Mouse (Mus musculus): ENCODE measurements around the gene Axdnd1.

DNA sequence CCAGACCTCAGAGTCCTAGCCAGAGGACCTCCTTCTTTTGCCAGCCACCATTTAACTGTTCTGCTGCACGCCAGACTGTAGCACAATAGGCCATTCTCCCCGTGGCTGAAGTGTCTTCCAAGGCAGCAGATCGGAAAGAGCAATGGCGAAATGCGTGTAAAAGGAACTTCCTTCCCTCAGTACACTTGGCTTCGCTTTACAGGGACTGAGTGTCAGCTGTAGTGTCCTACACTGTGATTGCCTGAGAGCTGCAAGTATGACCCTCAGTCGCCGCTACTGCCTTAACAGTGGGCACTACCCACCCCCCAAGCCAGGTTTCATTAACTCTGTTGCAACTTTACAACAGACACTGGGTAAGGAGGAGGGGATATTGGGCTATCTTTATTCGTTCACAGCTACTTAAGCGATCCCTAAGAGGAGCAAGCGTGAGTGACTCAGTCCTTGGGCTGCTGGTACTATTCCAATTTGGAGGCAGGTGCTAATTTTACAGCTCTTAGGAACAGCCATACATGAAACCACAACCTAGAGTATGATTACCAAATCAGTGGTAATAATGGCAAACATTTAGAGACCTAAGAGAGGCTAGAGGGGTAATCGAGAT lies 46.8 kb upstream of the Axdnd1 start:
- TF ChIP-seq CTCF (IDR thresholded peaks at IDR 0.05) = no peak
- no peak for TF ChIP-seq POLR2A (IDR thresholded peaks at IDR 0.05; ENCODE audit: insufficient read depth, low read depth, low read length)
- no peak for TF ChIP-seq EP300 (IDR thresholded peaks at IDR 0.05; ENCODE audit: insufficient read depth, low read depth, low read length)

All from heart, adult 2 months (tissue).